In genomic region chr7:72615232-72615631, GRCm38 (mm10) we compare ENCODE assay signal across 24 mouse cellular contexts.
"Had no signal": no experiment of that assay in that cellular context is flagged by ENCODE, and none has a peak within 500 bp of the region (broad histone marks: within the 10 kb centered on the region; RNA-seq: fewer than 3 reads in every experiment).

No protein-coding gene starts in this region.

- ATAC-seq: hindbrain, postnatal 0 days; intestine, postnatal 0 days had no signal

- H3K9ac ChIP-seq: heart, embryonic 13.5 days; heart, embryonic 15.5 days; hindbrain, embryonic 13.5 days; hindbrain, embryonic 15.5 days; limb, embryonic 12.5 days; liver, embryonic 13.5 days; liver, embryonic 15.5 days had no signal

- H3K9me3 ChIP-seq: heart, embryonic 13.5 days; heart, embryonic 15.5 days; hindbrain, embryonic 13.5 days; hindbrain, embryonic 15.5 days; limb, embryonic 10.5 days; limb, embryonic 12.5 days; liver, embryonic 13.5 days; liver, embryonic 15.5 days had no signal

- DNase-seq: gastrocnemius, adult 2 months; gastrocnemius, postnatal 10 days; gastrocnemius, postnatal 25 days; heart, adult 2 months; heart, postnatal 14 days; heart, postnatal 36 days; kidney, adult 18-20 months; kidney, adult 8-10 months; kidney, postnatal 10 days; kidney, postnatal 25 days; kidney, postnatal 4 days; liver; liver, embryonic 13.5 days had no signal

- H3K36me3 ChIP-seq: heart, embryonic 13.5 days; heart, embryonic 15.5 days; hindbrain, embryonic 13.5 days; hindbrain, embryonic 15.5 days; limb, embryonic 10.5 days; limb, embryonic 12.5 days; liver, embryonic 13.5 days; liver, embryonic 15.5 days had no signal

- H3K4me1 ChIP-seq: heart, embryonic 13.5 days; heart, embryonic 15.5 days; hindbrain, embryonic 13.5 days; hindbrain, embryonic 15.5 days; limb, embryonic 10.5 days; limb, embryonic 12.5 days; liver, embryonic 13.5 days; liver, embryonic 15.5 days had no signal

- H3K4me3 ChIP-seq: gastrocnemius, adult 2 months; heart, adult 2 months; heart, embryonic 13.5 days; heart, embryonic 15.5 days; hindbrain, embryonic 13.5 days; hindbrain, embryonic 15.5 days; layer of hippocampus, adult 2 months; left cerebral cortex, adult 2 months; limb, embryonic 10.5 days; limb, embryonic 12.5 days; liver, embryonic 13.5 days; liver, embryonic 15.5 days had no signal

- H3K27ac ChIP-seq: gastrocnemius, adult 2 months; heart, adult 2 months; heart, embryonic 13.5 days; heart, embryonic 15.5 days; hindbrain, embryonic 13.5 days; hindbrain, embryonic 15.5 days; hindbrain, postnatal 0 days; layer of hippocampus, adult 2 months; left cerebral cortex, adult 2 months; limb, embryonic 10.5 days; limb, embryonic 12.5 days; liver, embryonic 13.5 days; liver, embryonic 15.5 days had no signal
